Mouse (Mus musculus) lung, adult 2 months (tissue): Measurements from ENCODE around the gene Tyrp1.

Experiments
- CTCF ChIP-seq: fragments of 200-500 bp; IDR thresholded peaks from 2 replicates; pipeline ENCODE4 v1.5.1; 2011; ENCODE audit warnings: mild to moderate bottlenecking, low read length, control low read depth; ENCODE audit not compliant: insufficient read depth
- POLR2A ChIP-seq: fragments of 200-500 bp; IDR thresholded peaks from 2 replicates; pipeline ENCODE4 v1.6.1; 2011; ENCODE audit warnings: low read depth, mild to moderate bottlenecking, control low read depth, low read length, borderline replicate concordance; ENCODE audit errors: extremely low read depth

DNA sequence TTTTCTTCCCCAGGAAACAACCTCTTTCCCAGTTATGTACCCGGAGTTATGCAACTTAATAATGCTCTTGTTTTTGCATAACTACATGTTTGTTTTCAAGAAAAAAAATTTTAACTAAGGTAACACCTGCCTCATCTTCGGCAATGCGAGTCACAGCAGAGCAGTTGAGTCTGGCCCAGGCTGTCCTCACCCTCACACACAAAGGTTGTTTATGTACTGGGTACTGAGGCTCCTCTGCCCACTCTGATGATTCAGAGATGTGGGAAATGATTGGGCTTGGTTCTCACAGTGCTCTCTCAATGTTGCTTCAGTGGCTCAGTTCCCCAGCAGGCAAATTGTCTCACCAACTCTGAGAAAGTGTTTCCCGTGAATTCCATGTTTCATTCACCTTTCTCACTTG lies 52.7 kb downstream of the Tyrp1 start:
- TF ChIP-seq CTCF, result no peak
- TF ChIP-seq POLR2A, result no peak
